Mouse (Mus musculus): ENCODE data around the gene Pm20d1.
A peak's percentile ranks its signal among the peaks of the same experiment; 100 is the strongest.

Gene Pm20d1

GRCm38 (mm10) chr1:131829279-131829678 lies 32.1 kb downstream of the Pm20d1 start:
- no peak for DNase-seq

- no peak for DNase-seq
Observed at GRCm38 (mm10) chr1:131830561-131830960, 33.4 kb downstream of the Pm20d1 start.

GRCm38 (mm10) chr1:131830971-131831641 lies 33.9 kb downstream of the Pm20d1 start:
- no peak for DNase-seq

- DNase-seq, result no peak
Observed at GRCm38 (mm10) chr1:131837035-131837434, 39.9 kb downstream of the Pm20d1 start.

- no peak for DNase-seq
Observed at GRCm38 (mm10) chr1:131838542-131838941, 41.4 kb downstream of the Pm20d1 start.

GRCm38 (mm10) chr1:131839279-131839678 lies 42.1 kb downstream of the Pm20d1 start:
- no peak for DNase-seq

- no peak for DNase-seq
Observed at GRCm38 (mm10) chr1:131842221-131842620, 45.0 kb downstream of the Pm20d1 start.

GRCm38 (mm10) chr1:131843758-131844157 lies 46.6 kb downstream of the Pm20d1 start:
- DNase-seq, result no peak

GRCm38 (mm10) chr1:131844883-131845282 lies 47.7 kb downstream of the Pm20d1 start:
- no peak for DNase-seq

- DNase-seq, result peak; percentile 53
Observed at GRCm38 (mm10) chr1:131846255-131846654, 49.1 kb downstream of the Pm20d1 start.

GRCm38 (mm10) chr1:131861811-131862210 lies 64.6 kb downstream of the Pm20d1 start:
- no peak for DNase-seq

- DNase-seq, result no peak
Observed at GRCm38 (mm10) chr1:131865596-131865995, 68.4 kb downstream of the Pm20d1 start.

- DNase-seq, result no peak
Observed at GRCm38 (mm10) chr1:131866304-131866999, 69.3 kb downstream of the Pm20d1 start.

GRCm38 (mm10) chr1:131867093-131867945 lies 70.1 kb downstream of the Pm20d1 start, which contains the start of gene Rab29:
Gene Rab29, plus strand, starts transcription at chr1:131867224.
- DNase-seq, result peak; percentile 92

GRCm38 (mm10) chr1:131867946-131868290 lies 70.7 kb downstream of the Pm20d1 start:
- no peak for DNase-seq

- DNase-seq, result no peak
Observed at GRCm38 (mm10) chr1:131869561-131869960, 72.4 kb downstream of the Pm20d1 start.

All from right cerebral cortex, postnatal 14 days (tissue).